Mouse (Mus musculus) midbrain, embryonic 13.5 days (tissue): ENCODE results near the gene Mamdc4. TPM values are rescaled to one million over a fixed set of nuclear protein-coding genes. Genes with fewer than 3 reads are reported as not detected.

Experiments used
- ATAC-seq: fragments of 200-750 bp; cut with Nextera tagmentation; 2 replicates; pipeline ENCODE4 v1.8.0; 2017; ENCODE audit warnings: mild to moderate bottlenecking, moderate TSS enrichment, moderate library complexity
- H3K27ac ChIP-seq: fragments of 300-500 bp; sonication (generic); 2 replicates; pipeline ENCODE4 v1.5.1; 2015; ENCODE audit warnings: inconsistent platforms, mild to moderate bottlenecking, moderate library complexity
- H3K27me3 ChIP-seq: fragments of 300-500 bp; sonication (generic); 2 replicates; pipeline ENCODE4 v1.6.1; 2015; ENCODE audit warnings: mild to moderate bottlenecking, inconsistent platforms
- H3K36me3 ChIP-seq: fragments of 300-500 bp; sonication (generic); 2 replicates; pipeline ENCODE4 v1.6.1; 2015; ENCODE audit warnings: mild to moderate bottlenecking, inconsistent platforms
- H3K4me1 ChIP-seq: fragments of 300-500 bp; sonication (generic); replicated peaks from 2 replicates; pipeline ENCODE4 v1.6.1; 2015; ENCODE audit warnings: inconsistent platforms
- H3K4me2 ChIP-seq: fragments of 300-500 bp; sonication (generic); replicated peaks from 2 replicates; pipeline ENCODE4 v1.6.1; 2015; ENCODE audit warnings: moderate library complexity, mild to moderate bottlenecking, inconsistent platforms
- H3K4me3 ChIP-seq: fragments of 300-500 bp; sonication (generic); replicated peaks from 2 replicates; pipeline ENCODE4 v1.5.1; 2015; ENCODE audit warnings: mild to moderate bottlenecking, inconsistent platforms
- H3K9ac ChIP-seq: fragments of 300-500 bp; sonication (generic); replicated peaks from 2 replicates; pipeline ENCODE4 v1.6.1; 2015; ENCODE audit warnings: mild to moderate bottlenecking, inconsistent platforms
- H3K9me3 ChIP-seq: fragments of 300-500 bp; sonication (generic); 2 replicates; pipeline ENCODE4 v1.6.1; 2016; ENCODE audit warnings: mild to moderate bottlenecking, inconsistent platforms
- WGBS: fragments of 180-500 bp; shearing (Covaris S2); methylation state at CpG from one replicate; pipeline ENCODE4 v1.1.7; 2015; 5-methylcytosine and 5-hydroxymethylcytosine counted together
- polyA plus RNA-seq: library from polyadenylated mRNA; unstranded; fragments of >200 nt; fragmentation: Nextera tagmentation; extraction: Ambion mirVana; gene quantifications from 2 replicates; pipeline ENCODE4 v1.2.1, GENCODE M21; 2015

Gene Mamdc4
- 3.2 and 6.8 TPM in 2 replicates for polyA plus RNA-seq

- Histone ChIP-seq H3K4me3 (peak within 1 kb of the TSS; percentile 60), H3K27me3 (peaks cover 44% of the 10 kb centered on the region), H3K9ac (peak within 1 kb of the TSS; percentile 79), H3K36me3 (peaks cover 21% of the 10 kb centered on the region), H3K27ac (peak within 1 kb of the TSS; percentile 90), H3K4me1 (peaks cover 53% of the 10 kb centered on the region), H3K4me2 (peak within 1 kb of the TSS; percentile 97), H3K9me3 (no peaks in the 10 kb centered on the region)
- 0% methylated on average over 44 of the region's 45 CpGs for WGBS
- ATAC-seq = peak; percentile 99
These were observed at the start of gene Mamdc4, which contains the start of gene Phpt1 for GRCm38 (mm10) chr2:25574579-25575431. Gene Mamdc4, minus strand, starts transcription at chr2:25574845. Gene Phpt1, minus strand, starts transcription at chr2:25575224.

GRCm38 (mm10) chr2:25621229-25622200, 46.9 kb upstream of the Mamdc4 start, which contains the start of gene Tmem141:
Gene Tmem141, minus strand, starts transcription at chr2:25622005.
- Histone ChIP-seq H3K4me2 (peak within 1 kb of the TSS; percentile 74), H3K36me3 (no peaks in the 10 kb centered on the region), H3K9ac (peak within 1 kb of the TSS; percentile 69), H3K9me3 (no peaks in the 10 kb centered on the region), H3K4me3 (peak within 1 kb of the TSS; percentile 51), H3K27ac (peak within 1 kb of the TSS; percentile 56), H3K4me1 (peaks cover 12% of the 10 kb centered on the region), H3K27me3 (peaks cover 30% of the 10 kb centered on the region)
- ATAC-seq = peak; percentile 94
- WGBS = 6% methylated on average over 34 of the region's 34 CpGs

- H3K4me3 ChIP-seq = no peak overlapping the region
- ATAC-seq = no peak
- H3K4me1 ChIP-seq = peaks cover 18% of the 10 kb centered on the region
- no peaks in the 10 kb centered on the region for H3K36me3 ChIP-seq
- H3K9ac ChIP-seq = no peak overlapping the region; the same call in 1 of the 2 replicates
- peaks cover 33% of the 10 kb centered on the region for H3K27me3 ChIP-seq
- no peaks in the 10 kb centered on the region for H3K9me3 ChIP-seq
- H3K4me2 ChIP-seq = peak overlapping the region; percentile 74
- no peak overlapping the region for H3K27ac ChIP-seq
- 92% methylated on average over 4 of the region's 4 CpGs for WGBS
These were observed 46.2 kb upstream of the Mamdc4 start for GRCm38 (mm10) chr2:25620852-25621228.

- no peak overlapping the region for H3K27ac ChIP-seq
- no peaks in the 10 kb centered on the region for H3K9me3 ChIP-seq
- peaks cover 38% of the 10 kb centered on the region for H3K27me3 ChIP-seq
- H3K9ac ChIP-seq = no peak overlapping the region
- WGBS = 81% methylated on average over 6 of the region's 6 CpGs
- no peak overlapping the region for H3K4me3 ChIP-seq
- no peak overlapping the region for H3K4me2 ChIP-seq
- no peaks in the 10 kb centered on the region for H3K36me3 ChIP-seq
- peaks cover 18% of the 10 kb centered on the region for H3K4me1 ChIP-seq
- ATAC-seq = no peak
These were observed 45.7 kb upstream of the Mamdc4 start for GRCm38 (mm10) chr2:25620386-25620785.

GRCm38 (mm10) chr2:25617578-25617977, 42.9 kb upstream of the Mamdc4 start, which contains the start of gene Ccdc183:
Gene Ccdc183, minus strand, starts transcription at chr2:25617678.
- 75% methylated on average over 3 of the region's 3 CpGs for WGBS
- H3K4me2 ChIP-seq = no peak within 1 kb of the TSS

GRCm38 (mm10) chr2:25616398-25616797, 41.8 kb upstream of the Mamdc4 start:
- H3K9ac ChIP-seq = no peak overlapping the region
- WGBS = 23% methylated on average over 22 of the region's 22 CpGs
- peaks cover 12% of the 10 kb centered on the region for H3K4me1 ChIP-seq
- no peak overlapping the region for H3K4me3 ChIP-seq
- peaks cover 44% of the 10 kb centered on the region for H3K27me3 ChIP-seq
- no peaks in the 10 kb centered on the region for H3K36me3 ChIP-seq
- no peak overlapping the region for H3K27ac ChIP-seq
- no peak overlapping the region for H3K4me2 ChIP-seq
- no peaks in the 10 kb centered on the region for H3K9me3 ChIP-seq
- no peak for ATAC-seq

More at GRCm38 (mm10) chr2:25617578-25617977, 42.9 kb upstream of the Mamdc4 start, which contains the start of gene Ccdc183:
- Histone ChIP-seq H3K9ac (no peak within 1 kb of the TSS), H3K27me3 (peaks cover 44% of the 10 kb centered on the region), H3K9me3 (no peaks in the 10 kb centered on the region), H3K27ac (no peak within 1 kb of the TSS), H3K36me3 (no peaks in the 10 kb centered on the region), H3K4me3 (no peak within 1 kb of the TSS), H3K4me1 (peaks cover 18% of the 10 kb centered on the region)
- ATAC-seq = no peak

GRCm38 (mm10) chr2:25608671-25609070, 34.0 kb upstream of the Mamdc4 start:
- WGBS = 73% methylated on average over 10 of the region's 10 CpGs
- H3K36me3 ChIP-seq = no peaks in the 10 kb centered on the region
- H3K9ac ChIP-seq = peak overlapping the region; percentile 53
- no peaks in the 10 kb centered on the region for H3K9me3 ChIP-seq
- H3K4me1 ChIP-seq = peaks cover 23% of the 10 kb centered on the region
- peak overlapping the region; percentile 71 for H3K4me2 ChIP-seq
- H3K27ac ChIP-seq = peak overlapping the region; percentile 91; the same call in 1 of the 2 replicates
- H3K27me3 ChIP-seq = peaks cover 7% of the 10 kb centered on the region
- ATAC-seq = peak; percentile 43
- peak overlapping the region; percentile 81 for H3K4me3 ChIP-seq

GRCm38 (mm10) chr2:25607761-25608622, 33.3 kb upstream of the Mamdc4 start, which contains the start of gene Rabl6:
Gene Rabl6, minus strand, starts transcription at chr2:25608521.
- no peaks in the 10 kb centered on the region for H3K9me3 ChIP-seq
- peaks cover 5% of the 10 kb centered on the region for H3K36me3 ChIP-seq
- peaks cover 7% of the 10 kb centered on the region for H3K27me3 ChIP-seq
- peak within 1 kb of the TSS; percentile 91 for H3K27ac ChIP-seq
- H3K4me1 ChIP-seq = peaks cover 23% of the 10 kb centered on the region
- WGBS = under 1% methylated on average over 80 of the region's 80 CpGs
- peak; percentile 92 for ATAC-seq
- H3K9ac ChIP-seq = peak within 1 kb of the TSS; percentile 91
- H3K4me2 ChIP-seq = peak within 1 kb of the TSS; percentile 71
- peak within 1 kb of the TSS; percentile 81 for H3K4me3 ChIP-seq

- Histone ChIP-seq H3K36me3 (peaks cover 59% of the 10 kb centered on the region), H3K4me3 (no peak overlapping the region), H3K4me1 (peaks cover 16% of the 10 kb centered on the region), H3K9ac (no peak overlapping the region), H3K27ac (no peak overlapping the region), H3K27me3 (no peaks in the 10 kb centered on the region), H3K4me2 (no peak overlapping the region), H3K9me3 (no peaks in the 10 kb centered on the region)
- no peak for ATAC-seq
- 97% methylated on average over 5 of the region's 5 CpGs for WGBS
These were observed 27.9 kb upstream of the Mamdc4 start for GRCm38 (mm10) chr2:25602526-25602925.

GRCm38 (mm10) chr2:25600037-25600436, 25.4 kb upstream of the Mamdc4 start:
- 97% methylated on average over 2 of the region's 2 CpGs for whole genome bisulfite sequencing
- H3K27me3 ChIP-seq = no peaks in the 10 kb centered on the region
- no peak for ATAC-seq

GRCm38 (mm10) chr2:25598749-25599148, 24.1 kb upstream of the Mamdc4 start:
- Histone ChIP-seq H3K9ac (no peak overlapping the region), H3K4me2 (no peak overlapping the region), H3K27ac (no peak overlapping the region), H3K9me3 (no peaks in the 10 kb centered on the region), H3K4me3 (no peak overlapping the region), H3K36me3 (peaks cover 91% of the 10 kb centered on the region), H3K27me3 (no peaks in the 10 kb centered on the region), H3K4me1 (no peaks in the 10 kb centered on the region)
- ATAC-seq = no peak
- WGBS = 94% methylated on average over 1 of the region's 1 CpGs

More at GRCm38 (mm10) chr2:25600037-25600436, 25.4 kb upstream of the Mamdc4 start:
- Histone ChIP-seq H3K9ac (no peak overlapping the region), H3K9me3 (no peaks in the 10 kb centered on the region), H3K27ac (no peak overlapping the region), H3K4me1 (no peaks in the 10 kb centered on the region), H3K4me3 (no peak overlapping the region), H3K4me2 (no peak overlapping the region), H3K36me3 (peaks cover 84% of the 10 kb centered on the region)
